Mouse (Mus musculus) hindbrain, embryonic 14.5 days (tissue): Measurements from ENCODE around the gene Rfx3. TPM values are rescaled to one million over a fixed set of nuclear protein-coding genes. Genes with fewer than 3 reads are reported as not detected.

Experiments
- ATAC-seq: fragments of 200-750 bp; cut with Nextera tagmentation; 2 replicates; pipeline ENCODE4 v1.8.0; 2017; ENCODE audit warnings: moderate number of reproducible peaks, mild to moderate bottlenecking, moderate TSS enrichment, moderate library complexity; ENCODE audit not compliant: low FRiP score
- DNase-seq: peaks from one replicate; pipeline ENCODE4 v3.0.0-alpha.2; 2015; ENCODE audit warnings: low spot score
- H3K27ac ChIP-seq: fragments of 300-500 bp; sonication (generic); 2 replicates; pipeline ENCODE4 v1.5.1; 2014; ENCODE audit warnings: mild to moderate bottlenecking, moderate library complexity
- H3K27me3 ChIP-seq: fragments of 300-500 bp; sonication (generic); 2 replicates; pipeline ENCODE4 v1.6.1; 2014; ENCODE audit warnings: mild to moderate bottlenecking, low read length, mixed read lengths; ENCODE audit not compliant: control insufficient read depth, insufficient read depth
- H3K36me3 ChIP-seq: fragments of 300-500 bp; sonication (generic); replicated peaks from 2 replicates; pipeline ENCODE4 v1.6.1; 2014; ENCODE audit not compliant: control insufficient read depth, insufficient read depth
- H3K4me1 ChIP-seq: fragments of 300-500 bp; sonication (generic); replicated peaks from 2 replicates; pipeline ENCODE4 v1.6.1; 2014; ENCODE audit warnings: antibody characterized with exemption, low read length, mixed read lengths; ENCODE audit not compliant: control insufficient read depth, insufficient read depth
- H3K4me2 ChIP-seq: fragments of 300-500 bp; sonication (generic); replicated peaks from 2 replicates; pipeline ENCODE4 v1.6.1; 2014; ENCODE audit warnings: mild to moderate bottlenecking, moderate library complexity
- H3K4me3 ChIP-seq: fragments of 300-500 bp; sonication (generic); replicated peaks from 2 replicates; pipeline ENCODE4 v1.5.1; 2014; ENCODE audit warnings: mild to moderate bottlenecking, low read length
- H3K9ac ChIP-seq: fragments of 300-500 bp; sonication (generic); 2 replicates; pipeline ENCODE4 v1.6.1; 2014
- H3K9me3 ChIP-seq: fragments of 300-500 bp; sonication (generic); 2 replicates; pipeline ENCODE4 v1.6.1; 2016; ENCODE audit warnings: low read length; ENCODE audit not compliant: control insufficient read depth
- WGBS: fragments of 180-500 bp; shearing (Covaris S2); extraction: QIAGEN DNeasy Blood & Tissue Kit; methylation state at CpG from one replicate; pipeline ENCODE4 v1.1.7; 2014; 5-methylcytosine and 5-hydroxymethylcytosine counted together
- polyA plus RNA-seq: library from polyadenylated mRNA; unstranded; fragments of >200 nt; fragmentation: Nextera tagmentation; extraction: Ambion mirVana; gene quantifications from 2 replicates; pipeline ENCODE4 v1.2.1, GENCODE M21; 2014

Gene Rfx3
- polyA plus RNA-seq, 1 experiment from 2014 or later = 27.1 TPM

- H3K36me3 ChIP-seq = no peaks in the 10 kb centered on the region
- 61% methylated on average over 1 of the region's 1 CpGs for WGBS
These were observed 6.8 kb downstream of the Rfx3 start for GRCm38 (mm10) chr19:28004190-28004589.

DNA sequence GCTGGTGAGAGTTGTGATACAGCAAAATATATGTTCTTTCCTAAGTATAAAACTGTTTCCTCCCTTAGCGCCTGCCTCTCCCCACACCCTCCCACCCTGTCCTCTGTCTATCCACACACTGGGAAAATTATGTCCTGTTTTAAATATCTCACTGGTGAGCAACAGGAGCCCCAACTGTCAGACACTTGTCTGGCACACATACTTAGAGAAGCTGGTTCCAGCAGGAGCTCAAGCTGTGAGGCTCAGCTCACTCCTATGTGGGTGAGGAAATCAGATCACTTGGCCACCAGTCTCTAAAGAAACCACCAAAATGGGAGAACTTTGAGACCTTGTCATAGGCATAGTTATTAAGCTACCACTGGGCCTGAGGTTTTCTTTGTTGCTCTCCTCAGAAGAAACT is 7.5 kb downstream of the Rfx3 start:
- H3K4me1 ChIP-seq = peaks cover 11% of the 10 kb centered on the region
- no peaks in the 10 kb centered on the region for H3K27me3 ChIP-seq
- DNase-seq (no peak), ATAC-seq (no peak)
- H3K36me3 ChIP-seq = no peaks in the 10 kb centered on the region
- H3K27ac ChIP-seq = no peak overlapping the region
- H3K4me3 ChIP-seq = no peak overlapping the region
- no peaks in the 10 kb centered on the region for H3K9me3 ChIP-seq
- WGBS = 83% methylated on average over 1 of the region's 1 CpGs
- H3K4me2 ChIP-seq = no peak overlapping the region
- no peak overlapping the region for H3K9ac ChIP-seq

More at GRCm38 (mm10) chr19:28004190-28004589, 6.8 kb downstream of the Rfx3 start:
- Histone ChIP-seq H3K9me3 (no peaks in the 10 kb centered on the region), H3K4me2 (no peak overlapping the region), H3K27me3 (no peaks in the 10 kb centered on the region), H3K9ac (no peak overlapping the region), H3K27ac (no peak overlapping the region), H3K4me1 (peaks cover 13% of the 10 kb centered on the region), H3K4me3 (no peak overlapping the region)
- DNase-seq (no peak), ATAC-seq (no peak)

GRCm38 (mm10) chr19:28002708-28003107 is 8.3 kb downstream of the Rfx3 start:
- Histone ChIP-seq H3K4me1 (peaks cover 11% of the 10 kb centered on the region), H3K4me3 (no peak overlapping the region), H3K4me2 (no peak overlapping the region), H3K9me3 (no peaks in the 10 kb centered on the region), H3K27me3 (no peaks in the 10 kb centered on the region), H3K36me3 (no peaks in the 10 kb centered on the region), H3K27ac (no peak overlapping the region), H3K9ac (no peak overlapping the region)
- 82% methylated on average over 3 of the region's 3 CpGs for WGBS
- no peak for ATAC-seq
- no peak for DNase-seq

GRCm38 (mm10) chr19:27992800-27993199 is 18.2 kb downstream of the Rfx3 start:
- H3K36me3 ChIP-seq = no peaks in the 10 kb centered on the region
- H3K27ac ChIP-seq = no peak overlapping the region
- H3K9ac ChIP-seq = no peak overlapping the region
- DNase-seq (no peak), ATAC-seq (no peak)
- WGBS = 80% methylated on average over 7 of the region's 7 CpGs
- no peak overlapping the region for H3K4me2 ChIP-seq
- no peaks in the 10 kb centered on the region for H3K9me3 ChIP-seq
- no peaks in the 10 kb centered on the region for H3K27me3 ChIP-seq
- H3K4me3 ChIP-seq = no peak overlapping the region
- no peaks in the 10 kb centered on the region for H3K4me1 ChIP-seq

- WGBS = 14% methylated on average over 3 of the region's 3 CpGs
- DNase-seq = peak; percentile 39
- H3K27me3 ChIP-seq = no peaks in the 10 kb centered on the region
These were observed 22.2 kb downstream of the Rfx3 start for GRCm38 (mm10) chr19:27988746-27989145.

DNA sequence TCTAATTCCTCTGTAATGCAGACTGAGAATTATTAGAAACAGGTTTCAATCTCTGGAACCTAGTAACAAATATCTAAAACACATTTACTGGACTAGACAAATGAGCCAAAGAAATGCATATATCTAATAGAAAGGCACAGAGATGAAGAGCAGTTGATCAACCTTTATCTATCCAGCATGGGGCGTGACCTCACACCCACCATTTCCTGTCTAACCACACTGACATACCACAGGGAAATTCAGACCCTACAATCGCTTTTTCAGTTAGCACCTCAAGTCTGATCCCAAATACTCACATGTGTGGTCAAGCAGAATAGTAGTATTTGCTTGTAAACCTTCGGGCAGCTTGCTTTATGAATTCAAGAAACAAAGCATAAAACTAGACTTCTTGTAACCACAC is 43.4 kb downstream of the Rfx3 start:
- no peak for ATAC-seq
- WGBS = 95% methylated on average over 3 of the region's 3 CpGs

More at GRCm38 (mm10) chr19:27988746-27989145, 22.2 kb downstream of the Rfx3 start:
- ATAC-seq = peak; percentile 57; the same call in 1 of the 2 replicates
- Histone ChIP-seq H3K4me3 (no peak overlapping the region), H3K4me1 (peaks cover 3% of the 10 kb centered on the region; the same call in 1 of the 2 replicates), H3K9ac (no peak overlapping the region), H3K36me3 (no peaks in the 10 kb centered on the region), H3K4me2 (no peak overlapping the region), H3K9me3 (no peaks in the 10 kb centered on the region), H3K27ac (no peak overlapping the region)

DNA sequence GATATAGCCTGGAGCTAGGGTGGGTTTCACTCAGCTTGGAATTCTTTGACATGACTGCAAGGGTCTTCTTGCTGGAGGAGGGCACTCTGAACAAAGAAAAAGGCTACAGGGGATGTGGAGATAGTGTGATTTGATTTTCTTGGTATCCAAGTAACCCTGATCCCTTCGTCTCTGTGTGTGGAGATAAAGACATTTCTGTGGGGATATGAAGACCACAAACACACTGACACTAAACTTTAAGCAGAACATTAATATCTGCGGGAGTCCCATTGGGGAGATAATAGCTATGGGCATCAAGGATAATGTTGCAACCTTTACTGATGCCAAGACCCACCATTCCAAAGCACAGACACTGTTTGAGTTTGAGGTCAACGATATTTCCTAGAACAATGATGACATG is 49.7 kb downstream of the Rfx3 start:
- Histone ChIP-seq H3K4me3 (no peak overlapping the region), H3K9me3 (no peaks in the 10 kb centered on the region), H3K27me3 (no peaks in the 10 kb centered on the region), H3K27ac (no peak overlapping the region), H3K4me1 (no peaks in the 10 kb centered on the region), H3K9ac (no peak overlapping the region), H3K4me2 (no peak overlapping the region), H3K36me3 (0 out of 2 replicates have a peak, but pooled peaks cover 3% of the 10 kb centered on the region)
- DNase-seq = no peak
- no peak for ATAC-seq
- WGBS = 93% methylated on average over 3 of the region's 3 CpGs

More for the DNA sequence above, 43.4 kb downstream of the Rfx3 start:
- H3K4me2 ChIP-seq = no peak overlapping the region
- no peaks in the 10 kb centered on the region for H3K9me3 ChIP-seq
- no peak overlapping the region for H3K9ac ChIP-seq
- 0 out of 2 replicates have a peak, but pooled peaks cover 3% of the 10 kb centered on the region for H3K36me3 ChIP-seq
- H3K4me1 ChIP-seq = no peaks in the 10 kb centered on the region
- no peak for DNase-seq
- no peak overlapping the region for H3K4me3 ChIP-seq
- no peak overlapping the region for H3K27ac ChIP-seq
- no peaks in the 10 kb centered on the region for H3K27me3 ChIP-seq

- no peak overlapping the region for H3K4me2 ChIP-seq
- H3K9me3 ChIP-seq = no peaks in the 10 kb centered on the region
- DNase-seq (peak; percentile 43), ATAC-seq (no peak)
- no peaks in the 10 kb centered on the region for H3K36me3 ChIP-seq
- no peaks in the 10 kb centered on the region for H3K4me1 ChIP-seq
- no peak overlapping the region for H3K9ac ChIP-seq
- WGBS = 57% methylated on average over 3 of the region's 3 CpGs
- H3K27ac ChIP-seq = no peak overlapping the region
- no peaks in the 10 kb centered on the region for H3K27me3 ChIP-seq
- H3K4me3 ChIP-seq = no peak overlapping the region
These were observed 75.5 kb downstream of the Rfx3 start for GRCm38 (mm10) chr19:27935453-27935852.

DNA sequence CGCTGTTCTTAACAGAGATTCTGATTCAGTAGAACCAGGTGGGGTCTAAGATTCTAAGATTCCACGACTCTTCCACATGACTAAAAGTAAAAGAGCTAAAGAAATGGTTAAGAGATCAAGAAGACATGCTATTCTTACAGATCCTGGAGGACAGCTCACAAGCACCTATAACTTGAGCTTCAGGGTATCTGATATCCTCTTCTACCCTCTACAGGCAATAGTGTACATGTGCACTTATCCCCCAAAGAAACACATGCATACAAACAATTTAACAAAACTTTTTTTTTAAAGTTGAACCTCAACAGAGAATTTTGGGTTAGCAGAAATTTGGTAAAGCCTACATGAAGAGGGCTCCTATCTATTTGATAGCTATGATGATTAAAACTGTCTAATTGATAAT is 79.8 kb downstream of the Rfx3 start:
- Histone ChIP-seq H3K4me1 (no peaks in the 10 kb centered on the region), H3K9me3 (no peaks in the 10 kb centered on the region), H3K27me3 (no peaks in the 10 kb centered on the region), H3K9ac (no peak overlapping the region), H3K4me3 (no peak overlapping the region), H3K27ac (no peak overlapping the region), H3K36me3 (no peaks in the 10 kb centered on the region), H3K4me2 (no peak overlapping the region)
- DNase-seq (no peak), ATAC-seq (no peak)
- WGBS = 94% methylated on average over 2 of the region's 2 CpGs

DNA sequence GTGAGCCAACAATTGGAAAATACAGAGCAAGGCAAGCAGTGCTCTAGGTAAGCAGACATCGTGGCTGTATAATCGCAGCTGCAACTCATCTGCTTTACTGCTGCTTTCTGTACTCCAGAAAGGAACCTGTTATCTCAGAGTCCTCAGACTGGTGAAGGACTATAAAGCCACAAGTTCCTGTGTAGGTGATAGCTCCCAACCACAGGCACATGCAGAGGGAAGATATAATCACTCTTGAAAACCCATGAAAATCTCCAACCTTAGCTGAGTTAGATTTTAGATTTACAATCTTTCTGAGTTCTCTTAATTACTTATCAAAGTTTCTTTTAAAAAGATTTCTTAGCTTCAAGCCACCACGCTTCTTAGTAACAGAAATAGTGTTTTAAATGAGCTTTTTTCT is 84.6 kb downstream of the Rfx3 start:
- no peak overlapping the region for H3K4me2 ChIP-seq
- no peaks in the 10 kb centered on the region for H3K36me3 ChIP-seq
- H3K9me3 ChIP-seq = no peaks in the 10 kb centered on the region
- H3K27ac ChIP-seq = no peak overlapping the region
- DNase-seq (no peak), ATAC-seq (no peak)
- H3K4me3 ChIP-seq = no peak overlapping the region
- no peaks in the 10 kb centered on the region for H3K27me3 ChIP-seq
- H3K9ac ChIP-seq = no peak overlapping the region
- H3K4me1 ChIP-seq = no peaks in the 10 kb centered on the region
- WGBS = 92% methylated on average over 3 of the region's 3 CpGs
